Mouse (Mus musculus) adrenal gland, adult 18-20 months (tissue): ENCODE measurements around the gene Gramd4. TPM values are rescaled to one million over a fixed set of nuclear protein-coding genes. Genes with fewer than 3 reads are reported as not detected.
"Not testable (repeated sequence)": the region's sequence is repeated elsewhere in the genome, so short reads cannot be mapped to it uniquely, and the experiment has no call there.

Source experiments
- DNase-seq, 2 experiments: peaks; one replicate each; pipeline ENCODE4 v3.0.0; 2021 to 2022; ENCODE audit warnings: low spot score in 2 of 2
- total RNA-seq, 2 experiments: library from RNA; stranded (reverse); gene quantifications; 1 replicate in 1 of 2; 2 replicates in 1 of 2; pipeline ENCODE4 v1.2.3; 2021

Gene Gramd4
- total RNA-seq, 2 experiments from 2014 or later: 12.7 to 14.6 TPM

DNA sequence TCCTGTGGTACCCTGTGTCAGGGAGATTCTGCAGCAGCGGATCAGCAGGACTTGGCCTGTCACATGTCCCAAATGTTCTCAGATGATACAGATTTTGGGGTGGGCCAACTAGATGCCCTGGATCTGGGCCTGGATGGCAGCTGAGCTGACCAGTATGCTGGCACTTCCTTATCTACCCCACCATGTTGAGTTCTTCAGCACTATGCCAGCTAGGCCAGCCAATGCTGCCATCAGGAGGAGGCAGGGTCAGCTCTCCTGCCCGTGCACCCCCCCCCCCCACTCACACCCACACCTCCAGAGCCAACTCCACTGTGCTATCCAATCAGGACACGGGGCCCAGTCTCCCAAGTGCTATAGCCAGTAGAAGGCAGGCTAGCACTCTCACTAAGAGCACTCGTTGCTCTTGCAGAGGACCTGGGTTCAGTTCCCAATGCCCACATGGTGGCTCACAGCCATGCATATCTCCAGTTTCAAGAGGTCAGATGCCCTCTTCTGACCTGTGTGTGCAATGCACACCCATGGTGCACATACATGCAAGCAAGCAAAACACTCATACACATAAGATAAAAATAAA is 7.2 kb upstream of the Gramd4 start:
- DNase-seq: no peak

- no peak for DNase-seq
Observed at GRCm38 (mm10) chr15:86051152-86051551, 6.3 kb upstream of the Gramd4 start.

DNA sequence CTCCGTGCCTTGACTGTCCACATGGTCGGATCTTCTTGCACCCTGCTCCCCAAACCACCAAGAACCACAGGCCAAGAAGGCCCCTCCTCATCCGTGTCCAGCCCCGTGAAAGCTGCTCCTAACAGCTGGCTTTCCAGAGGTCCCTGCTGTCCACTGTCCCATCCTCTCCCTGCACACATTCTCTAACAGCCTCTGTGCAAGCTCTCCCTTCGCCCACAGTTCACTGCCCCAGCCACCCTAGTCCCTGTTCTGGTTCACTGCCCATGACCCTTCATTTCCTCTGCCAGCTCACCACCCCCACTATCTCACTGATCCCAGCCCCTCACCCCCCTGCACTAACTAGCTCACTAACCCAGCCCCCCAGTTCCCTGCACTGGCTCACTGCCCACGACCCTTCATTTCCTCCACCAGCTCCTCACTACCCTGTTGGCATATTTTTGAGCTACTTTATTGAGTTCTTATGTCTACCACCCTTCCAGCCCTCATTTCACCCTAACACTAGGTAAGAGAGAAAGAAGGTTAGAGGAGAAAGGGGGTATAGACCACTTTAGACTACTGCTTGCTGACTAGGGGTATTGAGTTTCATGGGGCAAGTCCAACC is 5.5 kb upstream of the Gramd4 start:
- DNase-seq: no peak

- DNase-seq: peak; percentile 81 to 87
Observed at GRCm38 (mm10) chr15:86053890-86054536, 3.5 kb upstream of the Gramd4 start.

DNA sequence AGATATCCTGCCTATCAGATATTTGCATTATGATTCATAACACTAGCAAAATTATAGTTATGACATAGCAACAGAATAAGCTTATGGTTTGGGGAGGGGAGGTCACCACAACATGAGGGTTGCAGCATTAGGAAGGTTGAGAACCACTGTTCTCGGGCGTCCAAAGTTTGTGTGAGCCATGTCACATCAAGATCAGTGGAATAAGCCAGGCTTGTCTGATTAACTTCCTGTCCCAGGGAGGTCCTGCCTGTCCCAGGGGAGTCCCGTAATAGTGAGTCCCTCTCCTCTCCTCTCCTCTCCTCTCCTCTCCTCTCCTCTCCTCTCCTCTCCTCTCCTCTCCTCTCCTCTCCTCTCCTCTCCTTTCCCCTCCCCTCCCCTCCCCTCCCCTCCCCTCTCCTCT is 2.6 kb upstream of the Gramd4 start:
- DNase-seq: not testable (repeated sequence)

- no peak for DNase-seq
Observed at GRCm38 (mm10) chr15:86056221-86056760, 1.2 kb upstream of the Gramd4 start.

GRCm38 (mm10) chr15:86057908-86058307 is 413 bp downstream of the Gramd4 start:
- DNase-seq: no peak

- peak; percentile 82 to 84 for DNase-seq
Observed at GRCm38 (mm10) chr15:86058394-86058915, 960 bp downstream of the Gramd4 start.

DNA sequence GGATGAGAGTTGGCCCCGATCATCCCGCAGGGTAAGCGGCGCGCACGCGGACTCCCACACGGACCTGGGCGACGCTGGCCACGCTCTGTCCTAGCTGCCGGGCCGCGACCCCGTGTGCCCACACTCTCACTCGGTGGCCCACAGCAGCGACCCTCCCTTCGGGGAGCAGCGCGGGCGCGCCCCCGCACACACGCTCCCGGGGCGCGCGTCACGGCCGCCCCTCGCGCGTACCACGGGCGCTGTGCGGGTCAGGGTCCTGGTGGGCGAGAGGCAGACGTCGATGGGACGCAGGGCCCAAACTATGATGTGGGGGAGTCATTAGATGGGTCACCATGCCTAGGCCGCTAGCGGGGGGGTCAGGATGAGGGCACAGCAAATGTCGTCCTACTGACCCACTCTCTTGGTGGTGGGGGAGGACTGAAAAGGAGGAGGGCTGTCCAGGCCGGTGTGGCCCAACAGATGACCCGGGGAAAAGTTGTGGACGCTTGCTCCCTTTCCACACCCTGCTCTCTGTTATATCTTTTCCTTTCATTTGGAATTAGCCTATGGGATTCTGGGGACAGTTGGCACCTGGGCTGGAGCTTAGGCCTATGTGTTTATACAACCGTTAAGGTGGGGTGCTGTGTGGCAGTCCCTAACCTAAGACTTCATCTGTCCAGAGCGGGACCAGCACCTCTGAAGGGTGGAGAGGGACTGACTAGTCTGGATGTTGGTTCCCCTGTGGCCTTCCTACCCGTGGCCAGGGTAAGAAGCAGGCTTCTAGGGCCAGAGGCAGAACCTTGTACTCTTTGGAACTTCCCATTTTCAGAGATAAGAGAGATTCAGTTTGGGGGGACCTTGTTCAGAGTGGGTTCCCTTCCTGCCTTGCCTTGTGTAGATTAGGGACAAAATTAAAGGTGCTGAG is 1.7 kb downstream of the Gramd4 start:
- DNase-seq: no peak

DNA sequence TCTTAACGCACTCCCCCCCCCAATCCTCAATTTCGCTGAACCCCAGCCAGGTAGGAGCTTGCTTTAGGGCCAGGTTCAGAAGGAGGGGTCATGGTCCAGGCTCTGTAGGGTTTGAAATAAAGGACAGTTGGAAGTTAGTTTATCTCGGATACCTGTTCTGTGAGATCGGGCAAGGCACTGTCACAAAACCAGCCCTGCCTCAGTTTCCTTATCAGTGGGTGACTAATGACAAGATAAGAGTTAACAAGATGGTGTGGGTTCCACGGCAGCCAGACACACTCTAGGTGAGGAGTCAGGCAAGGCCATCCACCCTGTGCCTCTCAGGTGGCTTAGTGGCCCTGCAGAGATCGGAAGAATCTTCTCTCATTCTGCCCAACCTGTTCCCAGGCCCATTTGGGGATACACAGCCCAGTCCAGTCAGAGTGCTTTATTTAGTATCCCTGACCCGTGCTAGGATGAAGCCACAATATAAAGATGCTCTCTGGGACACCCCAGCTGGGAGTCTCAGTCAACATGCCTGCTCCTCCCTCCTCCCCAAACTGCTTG is 2.4 kb downstream of the Gramd4 start:
- DNase-seq: no peak

DNA sequence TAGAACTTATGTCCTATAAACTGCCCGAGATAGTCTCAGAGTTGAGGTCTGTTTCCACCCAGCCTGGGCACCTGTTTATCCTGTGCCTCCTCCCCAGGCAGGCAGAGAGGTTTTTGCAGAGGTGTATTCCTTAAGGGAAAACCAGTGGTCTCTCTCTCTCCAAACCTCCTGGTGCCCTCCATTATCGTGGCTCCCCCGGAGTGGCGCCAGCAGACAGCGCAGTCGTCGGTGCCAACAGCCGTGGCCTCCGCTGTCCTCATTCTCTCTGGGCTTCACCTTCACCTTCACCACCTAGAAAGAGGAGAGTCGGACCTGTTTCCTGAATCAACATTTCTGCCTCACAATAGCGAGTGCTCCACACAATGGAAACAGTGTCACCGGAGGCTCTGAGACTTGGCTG is 3.1 kb downstream of the Gramd4 start:
- DNase-seq: no peak

- no peak for DNase-seq
Observed at GRCm38 (mm10) chr15:86061221-86061620, 3.7 kb downstream of the Gramd4 start.

- no peak for DNase-seq
Observed at GRCm38 (mm10) chr15:86061848-86062481, 4.5 kb downstream of the Gramd4 start.

- DNase-seq: no peak
Observed at GRCm38 (mm10) chr15:86064191-86064849, 6.8 kb downstream of the Gramd4 start.

GRCm38 (mm10) chr15:86064850-86065229 is 7.3 kb downstream of the Gramd4 start:
- no peak for DNase-seq

GRCm38 (mm10) chr15:86065367-86065766 is 7.9 kb downstream of the Gramd4 start:
- no peak for DNase-seq

DNA sequence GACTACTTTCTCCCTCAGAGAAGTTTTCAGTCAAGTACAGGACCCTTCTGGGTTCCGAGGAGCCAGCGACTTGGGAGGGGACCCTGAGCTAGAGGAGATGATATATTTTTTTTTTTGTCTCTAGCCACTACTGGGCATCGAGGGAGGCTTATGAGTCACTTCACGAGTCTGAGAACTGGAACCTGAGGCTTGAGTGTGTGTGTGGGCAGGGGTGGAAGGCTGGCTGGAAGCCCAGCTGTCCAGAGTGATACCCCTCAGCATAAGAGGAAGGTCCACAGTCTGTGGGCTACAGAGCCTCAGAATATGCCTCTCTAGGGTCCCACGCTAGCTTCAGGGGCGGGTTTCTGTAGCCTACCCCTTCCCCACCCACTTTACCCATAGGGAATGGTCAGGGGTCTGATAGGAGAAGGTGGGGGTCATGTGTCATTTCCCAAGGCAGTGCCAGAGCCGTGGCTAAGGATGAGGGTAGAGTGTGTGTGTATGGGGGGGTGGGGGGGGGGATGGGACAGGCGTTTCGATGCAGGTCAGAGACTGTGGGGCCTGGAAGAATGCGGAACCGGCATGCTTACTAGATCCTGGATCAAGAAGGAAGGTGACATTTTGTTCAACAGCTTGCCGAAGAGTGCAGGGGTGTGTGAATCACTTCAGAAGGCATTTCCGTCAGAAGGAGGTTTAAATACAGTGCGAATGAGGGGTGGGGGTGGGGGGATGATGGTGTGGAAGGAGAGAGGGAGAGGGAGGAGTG is 9.5 kb downstream of the Gramd4 start:
- DNase-seq: no peak

DNA sequence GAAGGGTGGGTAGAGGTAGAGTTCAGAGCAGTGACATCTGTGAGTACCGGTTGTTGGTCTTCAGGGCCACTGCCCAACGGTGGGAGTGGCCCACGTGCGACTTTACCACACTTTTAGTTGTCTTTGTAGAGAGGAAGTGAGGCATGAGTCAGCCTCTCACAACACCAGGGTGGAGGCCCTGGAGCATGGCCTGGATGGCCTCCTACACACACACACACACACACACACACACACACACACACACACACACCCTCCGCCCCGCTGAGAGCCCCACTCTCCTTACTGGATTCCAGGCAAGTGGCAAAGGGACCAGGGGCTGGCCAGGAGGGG is 10.1 kb downstream of the Gramd4 start:
- no peak for DNase-seq

GRCm38 (mm10) chr15:86067941-86068495 is 10.5 kb downstream of the Gramd4 start:
- DNase-seq: no peak
